In genomic region chr11:97884601-97885185, GRCm38 (mm10) we compare ENCODE assay signal across 8 mouse cellular contexts. TPM values are rescaled to one million over a fixed set of nuclear protein-coding genes. Genes with fewer than 3 reads are reported as not detected.
DNase-seq lines count a peak whose midpoint lies in the region; ATAC-seq and TF ChIP-seq lines count a peak whose summit lies in the region.

No protein-coding gene starts in this region.

- ATAC-seq in liver, embryonic 12.5 days = no peak

- 26% methylated on average over 7 of the region's 7 CpGs for WGBS in liver, embryonic 12.5 days (ENCODE audit: insufficient replicate concordance)

- H3K4me3 ChIP-seq in gastrocnemius, adult 2 months = peak overlapping the region; percentile 87
- peak overlapping the region; percentile 66 for H3K4me3 ChIP-seq in liver, embryonic 12.5 days

- H3K27me3 ChIP-seq in liver, embryonic 12.5 days (replicated peaks) = no peaks in the 10 kb centered on the region

- peak; percentile 19; the same call in 1 of the 2 replicates for TF ChIP-seq CTCF in gastrocnemius, adult 2 months (IDR thresholded peaks at IDR 0.05)

- no peak for DNase-seq in gastrocnemius, adult 2 months
- no peak for DNase-seq in gastrocnemius, postnatal 10 days
- peak; percentile 6 for DNase-seq in thymus, postnatal 14 days
- no peak for DNase-seq in thymus, postnatal 4 days
- no peak for DNase-seq in urinary bladder, postnatal 14 days (ENCODE audit: low spot score)
- no peak for DNase-seq in ovary, postnatal 10 days (ENCODE audit: low spot score)
- DNase-seq in urinary bladder, postnatal 36 days (ENCODE audit: low spot score in 2 of 2) = no peak

- H3K9ac ChIP-seq in liver, embryonic 12.5 days = peak overlapping the region; percentile 40

- H3K4me1 ChIP-seq in liver, embryonic 12.5 days = peaks cover 14% of the 10 kb centered on the region

- H3K9me3 ChIP-seq in liver, embryonic 12.5 days (replicated peaks) = no peaks in the 10 kb centered on the region

- peak overlapping the region; percentile 87 for H3K27ac ChIP-seq in gastrocnemius, adult 2 months
- H3K27ac ChIP-seq in liver, embryonic 12.5 days = peak overlapping the region; percentile 83

- no peaks in the 10 kb centered on the region for H3K36me3 ChIP-seq in liver, embryonic 12.5 days

- peak overlapping the region; percentile 71 for H3K4me2 ChIP-seq in liver, embryonic 12.5 days

- intact Hi-C loops in gastrocnemius, adult 2 months (cut with DNase I) = loop anchor here (2.0 kb wide), 1 partner anchor 86 kb away; the partner anchor contains the start of gene Lasp1

RNA-seq across cellular contexts. Expression of gene Fbxo47, which starts 0.7 kb away (rescaled TPM):
- under 1 TPM; 0.14 to 0.20 TPM for total RNA-seq in gastrocnemius, adult 2 months (2021)
- total RNA-seq in gastrocnemius, postnatal 10 days (2021) = under 1 TPM; 0.31 to 0.56 TPM
- 0.36 and 0.51 TPM in 2 replicates for polyA plus RNA-seq in liver, embryonic 12.5 days (2016; fragmentation: Nextera tagmentation; extraction: Ambion mirVana)

RNA-seq across cellular contexts. Expression of gene B230217C12Rik, which starts 44.1 kb away (rescaled TPM):
- under 1 TPM; 0.23 to 0.50 TPM for total RNA-seq in gastrocnemius, adult 2 months (2021)
- 1 to 10 TPM in 1 of 2 experiments, under 1 TPM in 1; 0.95 to 1.1 TPM for total RNA-seq in gastrocnemius, postnatal 10 days (2021)
- polyA plus RNA-seq in liver, embryonic 12.5 days (2016; fragmentation: Nextera tagmentation; extraction: Ambion mirVana) = 1.1 and 1.3 TPM in 2 replicates
